Mouse (Mus musculus) G1E (cell line): ENCODE results near the gene Lamc1. TPM values are rescaled to one million over a fixed set of nuclear protein-coding genes. Genes with fewer than 3 reads are reported as not detected.

Experiments used
- ATAC-seq: 2 replicates; pipeline ENCODE4 v1.8.0; 2016; ENCODE audit warnings: mild to moderate bottlenecking; ENCODE audit not compliant: insufficient number of reproducible peaks, poor library complexity, low FRiP score, severe bottlenecking; ENCODE audit errors: extremely low read depth
- DNase-seq: peaks from one replicate; pipeline ENCODE4 v3.0.0; 2012; ENCODE audit warnings: low spot score
- H3K27me3 ChIP-seq: 2 replicates; pipeline ENCODE4 v1.6.1; 2012; ENCODE audit warnings: mild to moderate bottlenecking, low read length, inconsistent platforms; ENCODE audit not compliant: insufficient read depth
- H3K36me3 ChIP-seq: replicated peaks from 2 replicates; pipeline ENCODE3; 2012; ENCODE audit warnings: mild to moderate bottlenecking, inconsistent platforms
- H3K4me1 ChIP-seq: 2 replicates; pipeline ENCODE4 v1.6.1; 2012; ENCODE audit warnings: low read depth, low read length, inconsistent platforms, mixed read lengths; ENCODE audit not compliant: insufficient read depth
- H3K4me3 ChIP-seq: 2 replicates; pipeline ENCODE4 v1.5.1; 2012; ENCODE audit warnings: low read depth, mild to moderate bottlenecking, inconsistent platforms, low read length, moderate library complexity, mixed read lengths
- H3K9me3 ChIP-seq: replicated peaks from 2 replicates; pipeline ENCODE4 v1.6.1; 2012; ENCODE audit warnings: inconsistent platforms
- CTCF ChIP-seq: IDR thresholded peaks from 2 replicates; pipeline ENCODE4 v1.5.1; 2012; ENCODE audit warnings: low read depth, low read length, inconsistent platforms, mixed read lengths
- GATA1 ChIP-seq: IDR thresholded peaks from 2 replicates; pipeline ENCODE4 v1.6.1; 2012; ENCODE audit warnings: borderline replicate concordance, low read length, inconsistent platforms, mixed read lengths
- GATA2 ChIP-seq: IDR thresholded peaks from 2 replicates; pipeline ENCODE4 v1.6.1; 2012; ENCODE audit warnings: low read depth, low read length, inconsistent platforms, borderline replicate concordance
- POLR2AphosphoS5 ChIP-seq: IDR thresholded peaks from 2 replicates; pipeline ENCODE4 v1.6.1; 2012; ENCODE audit warnings: low read depth, low read length, inconsistent platforms; ENCODE audit not compliant: insufficient replicate concordance
- TAL1 ChIP-seq: conservative IDR thresholded peaks from 2 replicates; pipeline ENCODE4 v1.6.1; 2012; ENCODE audit warnings: low read depth, low read length, inconsistent platforms, mixed read lengths
- polyA plus RNA-seq: library from polyadenylated mRNA; stranded (reverse); fragments of >175 nt; gene quantifications from 2 replicates; pipeline ENCODE4 v1.2.3, GENCODE M21; 2012
- total RNA-seq, 2 experiments: library from RNA; stranded (forward) in 1 of 2; stranded (reverse) in 1 of 2; fragments of 200-1000 nt in 1 of 2; fragments of >200 nt in 1 of 2; fragmentation: Nextera tagmentation in 1 of 2; gene quantifications; 2 replicates each; pipeline ENCODE4 v1.2.3; 2014 to 2017

Lamc1 gene
- total and polyA plus RNA-seq, 3 experiments: 19.0 to 81.0 (median 26.1) TPM

- ATAC-seq (no peak), DNase-seq (no peak)
- Histone ChIP-seq H3K4me3 (no peak overlapping the region), H3K9me3 (no peaks in the 10 kb centered on the region), H3K36me3 (no peaks in the 10 kb centered on the region), H3K4me1 (no peaks in the 10 kb centered on the region), H3K27me3 (peaks cover 28% of the 10 kb centered on the region)
- TF ChIP-seq GATA2 (no peak), GATA1 (no peak), POLR2AphosphoS5 (no peak), CTCF (no peak), TAL1 (no peak)
Measured at GRCm38 (mm10) chr1:153192945-153193344, 139.6 kb downstream of the Lamc1 start.

GRCm38 (mm10) chr1:153192379-153192778 lies 140.2 kb downstream of the Lamc1 start:
- DNase-seq (no peak), ATAC-seq (no peak)
- Histone ChIP-seq H3K36me3 (no peaks in the 10 kb centered on the region), H3K4me3 (no peak overlapping the region), H3K27me3 (peaks cover 25% of the 10 kb centered on the region), H3K9me3 (no peaks in the 10 kb centered on the region), H3K4me1 (no peaks in the 10 kb centered on the region)
- no peak for TF ChIP-seq GATA1
- TF ChIP-seq GATA2: no peak
- no peak for TF ChIP-seq CTCF
- TF ChIP-seq TAL1: no peak
- no peak for TF ChIP-seq POLR2AphosphoS5

GRCm38 (mm10) chr1:153191943-153192329 lies 140.7 kb downstream of the Lamc1 start:
- DNase-seq (no peak), ATAC-seq (no peak)
- TF ChIP-seq GATA1 (no peak), POLR2AphosphoS5 (no peak), TAL1 (no peak), GATA2 (no peak), CTCF (no peak)
- Histone ChIP-seq H3K27me3 (peaks cover 29% of the 10 kb centered on the region), H3K4me1 (no peaks in the 10 kb centered on the region), H3K4me3 (no peak overlapping the region), H3K36me3 (no peaks in the 10 kb centered on the region), H3K9me3 (no peaks in the 10 kb centered on the region)

- ATAC-seq: no peak
Measured at GRCm38 (mm10) chr1:153191237-153191942, 141.2 kb downstream of the Lamc1 start.

DNA sequence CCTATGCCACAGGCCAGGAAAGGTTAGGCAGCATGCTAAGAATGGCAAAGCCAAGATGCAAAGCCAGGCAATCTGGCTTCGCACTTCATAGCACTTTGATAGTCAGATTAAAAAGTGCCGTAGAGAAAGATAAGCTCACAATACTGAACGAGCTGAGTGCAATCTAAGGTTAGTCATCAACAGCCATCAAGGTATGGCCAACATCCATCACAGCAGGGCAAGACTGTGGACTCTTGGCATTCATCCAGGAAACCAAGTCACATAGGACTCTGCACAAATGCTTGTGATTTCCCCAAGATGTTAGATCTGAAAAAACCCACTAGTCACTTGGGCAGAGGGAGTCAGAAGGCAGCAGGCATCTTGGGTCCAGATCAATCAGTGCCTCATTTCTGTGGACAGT lies 144.5 kb downstream of the Lamc1 start:
- Histone ChIP-seq H3K36me3 (no peaks in the 10 kb centered on the region), H3K4me1 (no peaks in the 10 kb centered on the region), H3K9me3 (no peaks in the 10 kb centered on the region), H3K4me3 (no peak overlapping the region), H3K27me3 (peaks cover 37% of the 10 kb centered on the region)
- DNase-seq: no peak
- TF ChIP-seq TAL1 (no peak), GATA2 (no peak), GATA1 (no peak), CTCF (no peak), POLR2AphosphoS5 (no peak)
- no peak for ATAC-seq

More at GRCm38 (mm10) chr1:153191237-153191942, 141.2 kb downstream of the Lamc1 start:
- no peak for DNase-seq
- Histone ChIP-seq H3K9me3 (no peaks in the 10 kb centered on the region), H3K4me3 (no peak overlapping the region), H3K27me3 (peaks cover 26% of the 10 kb centered on the region), H3K36me3 (no peaks in the 10 kb centered on the region), H3K4me1 (no peaks in the 10 kb centered on the region)
- TF ChIP-seq GATA2: no peak
- TF ChIP-seq GATA1: no peak
- no peak for TF ChIP-seq CTCF
- TF ChIP-seq TAL1: no peak
- TF ChIP-seq POLR2AphosphoS5: no peak

- Histone ChIP-seq H3K36me3 (no peaks in the 10 kb centered on the region), H3K4me1 (no peaks in the 10 kb centered on the region), H3K27me3 (peaks cover 35% of the 10 kb centered on the region), H3K4me3 (no peak within 1 kb of the TSS), H3K9me3 (no peaks in the 10 kb centered on the region)
- ATAC-seq (no peak), DNase-seq (no peak)
- no peak for TF ChIP-seq POLR2AphosphoS5
- no peak for TF ChIP-seq TAL1
- TF ChIP-seq CTCF: no peak
Measured at GRCm38 (mm10) chr1:153185828-153186803, 146.5 kb downstream of the Lamc1 start, which contains the start of gene Lamc2. TSS of gene Lamc2 (minus strand) at chr1:153186447.
